Mouse (Mus musculus): ENCODE results near the gene Zfp53. TPM values are rescaled to one million over a fixed set of nuclear protein-coding genes. Genes with fewer than 3 reads are reported as not detected.
"Not testable (repeated sequence)": the region's sequence is repeated elsewhere in the genome, so short reads cannot be mapped to it uniquely, and the experiment has no call there.

Zfp53 gene
- 1 to 10 TPM; 4.1 to 5.5 (median 4.9) TPM for total RNA-seq (2022)

DNA sequence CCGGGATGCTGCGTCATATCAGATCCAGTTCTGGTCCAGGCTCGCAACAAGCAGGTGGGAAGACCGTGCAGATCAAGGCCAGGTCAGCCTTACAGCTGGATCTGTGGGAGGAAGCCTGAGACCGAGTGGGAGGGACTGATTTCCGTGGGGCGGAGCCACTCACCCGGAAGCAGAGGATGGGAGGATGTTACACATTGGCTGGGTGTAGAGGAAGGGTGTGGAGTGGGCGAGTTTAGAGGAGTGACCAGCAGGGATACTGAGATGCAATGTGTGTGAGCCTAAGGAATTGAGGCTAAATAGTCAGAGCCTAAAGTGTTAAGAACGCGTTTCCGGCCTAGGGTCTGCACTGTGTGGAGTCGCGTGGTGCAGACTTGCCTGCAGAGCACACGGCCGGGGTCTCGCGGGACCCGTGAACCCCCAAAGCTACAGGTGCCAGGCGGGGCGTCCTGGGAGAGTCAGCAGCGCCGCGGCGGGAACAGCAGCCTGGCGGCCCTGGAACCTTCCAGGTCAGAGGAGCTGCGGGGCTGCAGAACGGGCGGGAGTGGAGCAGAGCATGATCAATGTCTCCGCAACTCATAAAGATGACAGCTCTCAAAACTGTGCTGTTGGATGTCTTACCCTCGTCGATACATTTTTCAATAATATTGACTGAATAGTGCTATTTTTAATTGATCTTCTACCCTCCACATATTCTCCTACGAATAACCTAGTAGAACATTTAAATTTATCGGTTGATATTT lies at the start of gene Zfp53:
Gene Zfp53, plus strand, starts transcription at position 239 of the 740 bp plus-strand sequence.
- peak; percentile 56 to 85 for DNase-seq (ENCODE audit: low spot score in 2 of 2)

DNA sequence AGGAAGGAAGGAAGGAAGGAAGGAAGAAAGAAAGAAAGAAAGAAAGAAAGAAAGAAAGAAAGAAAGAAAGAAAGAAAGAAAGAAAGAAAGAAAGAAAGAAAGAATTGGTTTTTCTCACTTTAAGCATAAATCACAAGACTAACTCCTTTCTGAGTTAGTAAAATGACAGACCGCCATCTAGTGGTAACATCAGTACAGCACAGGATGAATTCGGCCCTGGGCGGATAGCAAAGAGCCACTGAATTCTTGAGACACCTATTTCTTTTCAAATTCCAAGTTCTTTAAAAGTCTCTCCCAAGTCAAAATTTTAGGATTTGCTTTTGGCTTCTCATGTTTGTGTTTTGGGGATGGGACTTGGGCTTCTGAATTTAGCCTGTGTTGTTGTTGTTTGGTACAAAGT lies 39.1 kb upstream of the Zfp53 start:
- peak in 1 of 2 experiments; percentile 54 for DNase-seq (ENCODE audit: low spot score in 2 of 2)

DNA sequence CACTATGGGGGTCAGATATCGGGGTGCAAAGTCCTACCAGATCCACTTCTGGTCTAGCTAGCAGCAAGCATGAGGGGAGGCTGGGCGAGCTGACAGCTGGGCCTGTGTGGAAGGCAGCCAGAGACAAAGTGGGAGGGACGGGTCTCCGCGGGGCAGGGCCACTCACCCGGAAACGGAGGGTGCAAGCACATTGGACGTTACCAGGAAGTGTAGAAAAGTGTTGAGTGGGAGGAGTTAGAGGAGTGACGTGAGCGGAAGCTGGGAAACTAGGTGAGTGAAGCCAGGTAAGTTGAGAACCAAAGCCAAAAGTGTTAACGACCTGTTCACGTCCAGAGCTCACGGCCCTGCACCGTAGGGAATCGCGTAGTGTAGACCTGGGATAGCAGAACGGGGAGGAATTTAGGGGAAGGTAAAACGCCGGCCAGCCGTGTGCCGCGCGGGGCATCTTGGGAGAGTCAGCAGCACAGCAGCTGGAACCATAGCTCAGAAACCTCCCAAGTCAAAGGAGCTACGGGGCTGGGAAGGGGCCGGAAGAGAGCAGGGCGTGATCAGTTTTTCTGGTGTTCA lies 38.6 kb upstream of the Zfp53 start, which contains the start of gene Zfp51:
Gene Zfp51, plus strand, starts transcription at position 237 of the 567 bp plus-strand sequence.
- DNase-seq (ENCODE audit: low spot score in 2 of 2) = peak; percentile 74 to 84

DNA sequence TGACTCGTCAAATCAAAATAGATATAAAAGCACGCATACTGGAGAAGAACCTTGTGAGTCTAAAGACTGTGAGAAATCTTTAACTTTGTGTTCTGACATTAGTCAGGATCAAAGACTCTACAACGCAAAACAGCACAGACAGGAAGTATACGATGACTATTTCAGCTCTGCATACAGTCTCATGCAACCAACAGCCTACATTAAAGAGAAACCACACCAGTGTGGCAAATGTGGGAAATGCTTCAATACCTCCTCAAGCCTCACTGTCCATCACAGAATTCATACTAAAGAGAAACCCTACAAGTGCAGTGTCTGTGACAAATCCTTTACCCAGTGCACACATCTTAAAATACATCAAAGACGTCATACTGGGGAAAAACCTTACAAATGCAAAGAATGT lies 25.2 kb upstream of the Zfp53 start:
- no peak for DNase-seq (ENCODE audit: low spot score in 2 of 2)

DNA sequence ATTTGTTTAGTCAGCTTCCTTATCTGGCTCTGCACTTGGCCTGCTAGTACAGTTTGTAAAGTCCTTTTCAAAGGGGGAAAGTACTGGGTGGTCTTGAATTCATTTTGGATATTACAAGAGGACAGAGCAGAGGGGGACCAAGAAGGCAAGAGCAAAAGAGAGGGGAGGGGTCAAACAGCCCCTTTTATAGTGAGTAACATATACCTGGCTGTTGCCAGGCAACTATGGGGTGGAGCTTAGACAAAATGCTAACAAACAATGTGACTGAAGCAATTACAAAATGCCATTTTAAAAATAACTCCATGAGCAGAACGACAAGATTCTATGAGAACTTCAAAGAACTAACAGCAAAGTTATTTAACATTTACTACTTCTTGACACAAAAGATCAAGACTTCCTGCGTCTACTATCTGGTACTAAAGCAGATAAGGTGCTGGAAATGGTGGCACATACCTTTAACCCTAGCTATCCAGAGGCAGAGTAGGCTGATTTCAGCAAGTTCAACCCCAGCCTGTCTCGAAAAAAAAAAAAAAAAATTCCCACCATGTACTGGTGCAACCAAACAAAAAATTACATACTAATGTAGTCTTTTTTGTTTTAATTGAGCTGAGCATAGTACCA lies 16.7 kb upstream of the Zfp53 start:
- no peak for DNase-seq (ENCODE audit: low spot score in 2 of 2)

DNA sequence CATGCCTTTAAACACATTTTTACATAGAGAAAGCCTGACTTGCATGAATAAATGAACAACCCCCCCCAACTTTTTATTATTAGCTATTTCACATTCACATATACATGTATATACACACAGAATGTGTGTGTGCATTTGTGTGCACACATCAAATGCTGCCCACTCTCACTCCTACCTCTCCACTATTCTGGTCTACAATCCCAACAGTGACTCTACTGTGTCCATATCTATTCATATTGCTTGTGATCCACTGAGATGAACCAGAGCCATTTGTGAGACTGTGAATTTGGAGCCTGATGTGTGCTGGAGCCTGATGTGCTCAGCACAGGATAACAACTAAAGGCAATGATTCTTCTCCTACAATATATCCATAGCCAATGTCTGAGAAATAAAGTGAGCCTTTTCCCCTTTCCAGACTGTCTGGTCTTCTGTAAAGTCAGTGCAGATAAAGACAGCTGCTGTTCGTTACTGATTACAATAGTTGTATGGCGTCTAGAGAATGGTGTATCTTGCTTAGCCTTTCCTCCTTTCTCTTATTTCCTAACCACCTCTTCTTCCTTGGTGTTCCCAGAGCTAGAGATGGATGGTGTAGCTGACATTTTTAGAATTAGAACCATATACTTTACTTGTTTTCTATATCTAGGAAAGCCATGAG lies 16.0 kb upstream of the Zfp53 start:
- no peak for DNase-seq (ENCODE audit: low spot score in 2 of 2)

DNA sequence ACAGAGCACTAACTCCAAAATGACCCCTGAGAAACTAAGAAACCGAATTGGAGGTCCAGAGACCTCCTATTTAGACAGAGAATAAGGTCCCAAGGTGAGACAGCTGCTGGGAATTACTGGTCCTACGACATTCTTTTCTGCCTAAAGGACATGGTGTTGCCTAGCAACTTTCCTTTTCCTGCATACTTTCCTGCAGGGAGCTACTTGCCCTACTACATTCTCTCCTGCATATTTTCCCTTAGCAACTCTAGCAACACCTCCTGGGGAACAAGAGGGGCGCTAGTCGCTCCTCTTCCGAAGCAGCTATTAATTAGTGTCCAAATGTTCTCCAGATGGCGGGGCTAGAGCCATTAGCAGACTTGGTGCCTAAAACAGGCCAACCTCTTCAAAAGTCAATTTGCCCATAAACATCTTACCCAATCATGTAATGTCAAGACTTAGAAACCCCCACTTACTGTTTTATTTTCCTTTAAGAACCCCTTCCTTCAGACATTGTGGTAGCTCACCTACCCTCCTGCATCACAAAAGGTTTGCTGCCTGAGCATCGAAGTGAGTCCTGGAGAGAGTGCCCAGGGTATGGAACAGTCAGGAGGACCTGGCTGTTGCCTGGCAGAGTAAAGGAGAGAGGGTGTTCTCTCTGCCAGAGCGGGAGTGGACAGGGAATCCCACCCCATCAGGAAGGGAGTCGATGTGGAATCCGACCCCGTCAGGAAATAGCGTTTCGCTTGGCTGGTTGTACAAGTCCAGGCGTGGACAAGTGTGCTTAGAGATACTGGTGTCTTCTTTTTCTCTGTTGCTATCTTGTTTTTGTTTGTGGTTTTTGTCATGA lies 15.2 kb upstream of the Zfp53 start:
- no peak for DNase-seq (ENCODE audit: low spot score in 2 of 2)

DNA sequence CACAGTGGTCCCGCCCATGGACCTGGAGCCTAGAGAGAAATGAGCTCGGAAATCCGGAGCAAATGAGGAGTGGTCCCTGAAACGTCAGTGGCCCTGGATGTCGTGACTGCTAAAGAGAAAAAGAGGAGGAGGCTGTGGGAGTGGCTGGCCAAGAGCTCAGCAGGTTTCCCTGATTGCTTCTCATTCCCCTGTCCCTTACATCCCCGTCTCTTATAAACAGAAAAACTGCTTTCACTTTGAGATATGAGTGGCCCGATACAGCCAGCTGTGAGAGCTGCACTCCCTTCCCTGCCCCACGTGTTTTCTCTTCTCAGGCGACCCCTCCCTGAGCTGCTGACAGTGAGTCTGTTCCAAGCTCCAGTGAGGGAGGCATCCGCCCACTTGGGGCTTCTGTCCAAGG lies 14.1 kb upstream of the Zfp53 start:
- not testable (repeated sequence) for DNase-seq (ENCODE audit: low spot score in 2 of 2)

DNA sequence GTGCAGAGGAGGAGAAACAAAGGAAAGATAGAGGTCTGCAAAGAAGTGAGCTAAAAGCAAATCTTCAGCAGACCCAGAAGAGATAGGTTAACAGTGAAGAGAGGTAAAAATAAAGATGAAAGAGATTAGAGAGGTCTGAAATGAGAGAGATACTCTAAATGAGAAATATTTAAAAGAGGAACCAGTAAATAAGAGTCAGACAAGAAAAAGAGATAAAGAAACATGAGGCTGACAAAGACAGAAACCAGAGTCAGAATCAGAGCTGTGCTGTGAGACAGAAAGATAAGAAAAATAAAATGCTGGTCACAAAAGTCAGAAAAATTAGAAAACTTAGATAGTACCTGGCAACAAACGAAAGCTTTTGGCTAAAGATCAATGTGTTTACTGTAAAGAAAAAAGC lies 13.5 kb upstream of the Zfp53 start:
- DNase-seq (ENCODE audit: low spot score in 2 of 2) = not testable (repeated sequence)

DNA sequence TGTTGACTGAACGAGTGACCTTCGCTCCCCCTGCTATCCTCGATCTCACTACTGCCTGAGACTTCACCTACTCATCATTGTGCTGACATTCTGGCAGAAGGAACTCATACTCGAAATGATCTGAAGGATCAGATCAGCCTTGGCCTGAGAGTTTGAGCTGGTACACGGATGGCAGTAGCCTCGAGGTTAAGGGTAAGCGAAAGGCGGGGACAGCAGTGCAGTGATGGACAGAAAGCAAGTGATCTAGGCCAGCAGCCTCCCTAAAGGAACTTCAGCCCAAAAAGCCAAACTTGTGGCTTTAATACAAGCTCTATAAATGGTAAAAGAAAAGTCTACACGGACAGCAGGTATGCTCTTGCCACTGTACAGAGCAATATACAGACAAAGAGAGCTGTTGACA lies 12.4 kb upstream of the Zfp53 start:
- DNase-seq (ENCODE audit: low spot score in 2 of 2) = not testable (repeated sequence)

DNA sequence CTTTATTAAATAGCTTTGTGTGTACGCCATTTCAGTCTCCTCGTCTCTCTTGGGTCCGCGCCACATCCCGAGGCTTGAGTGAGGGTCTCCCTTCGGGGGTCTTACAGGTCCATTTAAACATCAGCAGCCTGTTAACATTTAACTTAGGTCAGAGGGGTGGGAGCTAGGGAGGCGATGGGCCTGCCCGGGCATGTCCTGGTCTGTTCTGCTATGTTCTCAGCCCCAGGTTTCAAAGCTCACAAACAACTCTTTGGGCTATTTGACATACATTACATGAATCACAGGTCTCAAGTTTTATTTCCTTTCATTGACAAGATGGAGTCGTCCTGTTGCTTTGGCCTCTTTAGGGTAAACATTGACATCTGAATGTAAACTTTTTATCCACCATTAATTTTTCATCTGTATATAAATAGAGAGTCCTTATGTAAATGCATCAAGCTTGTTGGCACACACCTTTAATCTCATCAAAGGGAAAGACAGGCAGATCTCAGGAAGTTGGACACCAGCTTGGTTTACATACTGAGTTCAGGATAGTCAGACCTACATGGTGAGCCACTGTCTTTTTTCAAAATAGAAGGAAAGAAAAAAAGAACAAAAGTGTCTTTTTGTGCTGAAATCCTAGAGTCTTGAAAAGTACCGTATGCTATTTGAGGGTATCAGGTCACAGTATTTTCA lies 10.6 kb upstream of the Zfp53 start:
- not testable (repeated sequence) for DNase-seq (ENCODE audit: low spot score in 2 of 2)

DNA sequence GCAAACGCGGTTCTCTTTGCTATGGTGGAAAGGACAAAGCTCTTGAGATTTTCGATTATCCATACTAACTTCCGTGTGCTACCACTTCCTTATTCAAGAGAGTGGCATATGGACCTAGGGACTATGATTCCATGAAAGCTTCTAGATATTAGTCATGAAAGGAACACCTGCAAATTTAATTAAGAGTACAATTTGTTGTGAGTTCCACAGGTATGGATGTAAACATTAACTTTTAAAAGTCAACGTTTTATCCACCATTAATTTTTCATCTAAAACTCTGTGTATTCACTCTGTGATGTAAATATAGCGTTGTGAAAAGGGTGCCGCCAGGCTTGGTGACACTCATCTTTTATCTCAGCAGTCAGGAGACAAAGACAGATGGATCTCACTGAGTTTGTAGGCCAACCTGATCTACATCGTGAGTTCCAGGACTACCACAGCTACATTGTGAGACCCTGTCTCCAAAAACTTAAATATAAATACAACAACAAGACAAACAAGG lies 753 bp downstream of the Zfp53 start:
- no peak for DNase-seq (ENCODE audit: low spot score in 2 of 2)

DNA sequence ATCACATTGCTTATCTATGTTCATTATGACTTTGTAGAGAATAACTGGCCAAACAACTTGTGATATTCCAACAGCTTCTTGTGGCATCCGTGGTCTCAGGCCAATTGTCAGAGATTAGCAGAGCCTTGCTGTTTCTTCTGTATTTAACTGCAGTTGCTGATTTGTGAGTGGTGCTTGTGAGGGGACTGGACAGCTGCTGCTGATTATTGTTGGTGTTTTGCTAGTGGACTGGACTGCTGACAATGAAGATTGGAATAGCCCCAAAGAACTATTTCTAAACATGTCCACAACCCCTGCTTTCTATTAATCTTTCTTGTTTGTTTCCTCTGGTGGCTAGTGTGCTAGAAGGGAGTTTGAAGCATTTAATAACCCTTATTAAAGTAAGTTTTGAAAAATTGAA lies 12.6 kb downstream of the Zfp53 start:
- no peak for DNase-seq (ENCODE audit: low spot score in 2 of 2)

DNA sequence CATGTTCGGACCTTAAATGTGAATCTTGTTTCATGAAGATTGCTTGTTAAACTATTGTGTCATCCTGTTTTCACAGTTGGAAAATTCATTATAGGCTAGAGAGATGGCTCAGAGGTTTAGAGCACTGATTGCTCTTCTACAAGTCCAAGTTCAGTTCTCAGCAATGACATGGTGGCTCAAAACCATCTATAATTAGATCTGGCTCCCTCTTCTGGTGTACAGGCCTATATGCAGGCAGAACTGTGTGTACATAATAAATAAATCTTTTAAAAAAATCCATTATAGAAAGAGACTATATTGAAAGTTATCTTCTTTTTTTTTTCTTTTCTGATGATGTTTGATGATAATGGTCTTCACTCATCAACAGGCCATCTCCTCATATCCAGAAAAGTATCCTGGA lies 15.7 kb downstream of the Zfp53 start:
- DNase-seq (ENCODE audit: low spot score in 2 of 2) = no peak

DNA sequence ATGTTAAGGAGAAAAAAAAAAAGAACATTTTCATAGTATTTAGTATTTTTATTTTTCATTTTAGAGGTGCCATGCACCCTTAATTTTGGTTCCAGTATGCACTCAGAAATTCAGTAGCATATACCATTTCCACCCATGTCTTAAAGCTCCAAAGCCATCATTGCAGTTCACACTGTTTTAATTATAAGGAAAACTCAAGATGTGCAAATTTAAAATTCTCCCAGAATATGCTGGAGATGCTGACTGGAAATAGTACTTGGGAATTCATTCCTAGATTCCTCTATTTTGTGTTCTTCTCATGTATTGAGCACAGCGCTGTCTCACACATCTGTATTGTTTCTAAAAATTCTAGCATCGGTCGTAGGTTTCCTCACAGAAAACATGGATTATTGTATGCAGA lies 17.5 kb downstream of the Zfp53 start:
- no peak for DNase-seq (ENCODE audit: low spot score in 2 of 2)

DNA sequence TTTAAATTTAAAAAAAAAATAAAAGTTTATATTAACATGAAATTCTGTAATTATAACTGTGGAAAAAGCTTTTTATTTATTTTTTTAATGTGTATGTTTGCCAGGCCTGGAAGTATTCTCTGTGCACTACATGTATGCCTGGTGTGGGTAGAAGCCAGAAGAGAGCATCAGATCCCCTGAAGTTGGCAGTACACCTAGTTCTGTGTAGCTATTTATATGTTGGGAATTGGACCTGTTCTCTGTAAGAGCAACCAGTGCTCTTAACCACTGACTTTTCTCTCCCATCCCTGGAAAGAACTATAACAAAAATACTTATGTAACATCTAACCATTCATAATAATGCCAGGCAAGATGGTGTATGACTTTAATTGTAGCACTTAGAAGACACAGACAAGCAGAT lies 21.0 kb downstream of the Zfp53 start:
- DNase-seq (ENCODE audit: low spot score in 2 of 2) = no peak

DNA sequence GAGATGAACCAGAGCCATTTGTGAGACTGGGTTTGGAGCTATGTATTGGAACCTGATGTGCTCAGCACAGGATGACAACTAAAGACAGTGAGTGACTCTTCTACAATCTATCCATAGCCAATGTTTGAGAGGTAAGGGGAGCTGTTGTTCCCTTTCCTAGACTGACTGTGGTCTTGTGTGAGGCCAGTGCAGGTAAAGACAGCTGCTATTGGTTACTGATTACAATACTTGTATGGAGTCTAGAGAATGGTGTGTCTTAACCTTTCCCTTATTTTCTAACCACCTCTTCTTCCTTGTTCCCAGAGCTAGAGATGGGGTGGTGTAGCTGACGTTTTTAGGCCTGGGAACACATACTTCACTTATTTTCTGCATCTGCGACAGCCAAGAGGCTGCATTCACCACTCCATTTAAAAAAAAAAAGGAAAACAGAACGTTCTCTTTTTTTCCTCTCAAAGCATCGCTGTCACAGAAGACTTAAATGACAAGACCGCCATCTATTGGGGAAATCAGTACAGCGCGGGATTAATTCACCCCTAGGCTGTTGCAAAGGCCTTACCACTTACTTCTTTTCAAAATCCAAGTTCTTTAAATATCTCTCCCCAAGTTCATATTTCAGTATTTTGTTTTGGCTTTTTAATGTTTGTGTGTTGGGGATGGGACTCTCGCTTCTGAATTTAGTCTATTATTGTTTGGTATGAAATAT lies 26.8 kb downstream of the Zfp53 start:
- DNase-seq (ENCODE audit: low spot score in 2 of 2) = peak in 1 of 2 experiments; percentile 43

DNA sequence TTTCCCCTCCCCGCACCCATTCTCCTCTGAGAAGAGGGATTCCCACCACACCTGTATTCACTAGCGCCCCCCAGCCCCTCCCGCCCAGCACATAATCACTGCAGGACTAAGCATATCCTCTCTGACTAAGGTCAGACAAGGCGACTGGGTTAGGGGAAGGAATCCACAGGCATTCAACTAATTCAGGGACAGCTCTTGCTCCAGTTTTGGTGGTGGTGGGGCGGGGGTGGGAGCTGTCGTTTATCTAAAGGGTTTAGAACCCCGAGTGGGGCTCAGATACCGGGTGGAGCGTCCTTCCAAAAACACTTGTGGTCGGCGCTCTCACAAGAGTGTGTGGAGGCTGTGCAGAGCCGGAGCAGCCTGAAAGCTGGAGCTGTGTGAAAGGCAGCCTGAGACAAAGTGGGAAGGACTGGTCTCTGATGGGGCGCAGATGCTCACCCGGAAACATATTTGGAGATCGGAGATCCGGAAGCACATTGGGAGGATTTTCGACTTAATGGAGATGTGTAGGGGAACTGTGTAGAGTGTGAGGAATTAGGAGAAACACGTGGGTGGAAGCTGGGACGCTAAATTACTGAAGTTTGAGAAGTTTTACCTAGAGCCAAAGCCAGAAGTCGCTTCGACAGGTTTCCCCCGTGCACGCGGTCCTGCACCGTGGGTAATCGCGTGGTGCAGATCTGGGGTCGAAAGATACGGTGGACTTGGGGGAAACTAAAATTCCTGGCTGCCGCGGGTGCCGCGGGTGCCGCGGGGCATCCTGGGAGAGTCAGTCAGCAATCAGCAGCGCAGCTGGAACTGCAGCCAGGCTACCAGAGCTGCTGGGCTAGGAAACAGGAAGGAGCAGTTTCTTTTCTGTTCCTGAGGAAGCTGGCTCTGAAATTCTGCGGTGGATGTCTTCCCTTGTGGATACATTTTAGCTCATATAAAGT lies 27.7 kb downstream of the Zfp53 start:
- DNase-seq (ENCODE audit: low spot score in 2 of 2) = peak in 1 of 2 experiments; percentile 32

Measured in left cerebral cortex, adult 8-10 months (tissue).